Mouse (Mus musculus) heart, embryonic 13.5 days (tissue): ENCODE data around the gene Ccdc117. TPM values are rescaled to one million over a fixed set of nuclear protein-coding genes. Genes with fewer than 3 reads are reported as not detected.
A peak's percentile ranks its signal among the peaks of the same experiment; 100 is the strongest.
"Not testable (repeated sequence)": the region's sequence is repeated elsewhere in the genome, so short reads cannot be mapped to it uniquely, and the experiment has no call there.

Experiments used
- ATAC-seq: fragments of 200-750 bp; cut with Nextera tagmentation; 2 replicates; pipeline ENCODE4 v1.8.0; 2017; ENCODE audit warnings: moderate TSS enrichment; ENCODE audit not compliant: insufficient number of reproducible peaks, low FRiP score, low TSS enrichment; ENCODE audit errors: extremely low read depth
- H3K27ac ChIP-seq: fragments of 300-500 bp; sonication (generic); replicated peaks from 2 replicates; pipeline ENCODE4 v1.5.1; 2015; ENCODE audit warnings: moderate library complexity, mild to moderate bottlenecking, inconsistent platforms
- H3K27me3 ChIP-seq: fragments of 300-500 bp; sonication (generic); replicated peaks from 2 replicates; pipeline ENCODE4 v1.6.1; 2015; ENCODE audit warnings: mild to moderate bottlenecking, inconsistent platforms
- H3K36me3 ChIP-seq: fragments of 300-500 bp; sonication (generic); 2 replicates; pipeline ENCODE4 v1.6.1; 2015; ENCODE audit warnings: mild to moderate bottlenecking, inconsistent platforms
- H3K4me1 ChIP-seq: fragments of 300-500 bp; sonication (generic); 2 replicates; pipeline ENCODE4 v1.6.1; 2015; ENCODE audit warnings: inconsistent platforms
- H3K4me2 ChIP-seq: fragments of 300-500 bp; sonication (generic); 2 replicates; pipeline ENCODE4 v1.6.1; 2015; ENCODE audit warnings: inconsistent platforms, mild to moderate bottlenecking, moderate library complexity
- H3K4me3 ChIP-seq: fragments of 300-500 bp; sonication (generic); 2 replicates; pipeline ENCODE4 v1.5.1; 2015; ENCODE audit warnings: moderate library complexity, mild to moderate bottlenecking, inconsistent platforms
- H3K9ac ChIP-seq: fragments of 300-500 bp; sonication (generic); 2 replicates; pipeline ENCODE4 v1.6.1; 2015; ENCODE audit warnings: inconsistent platforms, mild to moderate bottlenecking, moderate library complexity
- H3K9me3 ChIP-seq: fragments of 300-500 bp; sonication (generic); 2 replicates; pipeline ENCODE4 v1.6.1; 2016; ENCODE audit warnings: inconsistent platforms
- WGBS: fragments of 180-500 bp; shearing (Covaris S2); methylation state at CpG from one replicate; pipeline ENCODE4 v1.1.7; 2015; ENCODE audit warnings: mixed read lengths; 5-methylcytosine and 5-hydroxymethylcytosine counted together
- polyA plus RNA-seq: library from polyadenylated mRNA; unstranded; fragments of >200 nt; fragmentation: Nextera tagmentation; extraction: Ambion mirVana; gene quantifications from 2 replicates; pipeline ENCODE4 v1.2.1, GENCODE M21; 2015

Ccdc117 gene
- polyA plus RNA-seq, 1 experiment from 2014 or later = 11.9 TPM

GRCm38 (mm10) chr11:5560273-5560672, 18.3 kb upstream of the Ccdc117 start:
- Histone ChIP-seq H3K9me3 (no peaks in the 10 kb centered on the region), H3K27ac (no peak overlapping the region), H3K4me3 (no peak overlapping the region), H3K27me3 (0 out of 2 replicates have a peak, but pooled peaks cover 3% of the 10 kb centered on the region), H3K4me2 (no peak overlapping the region), H3K9ac (no peak overlapping the region), H3K4me1 (0 out of 2 replicates have a peak, but pooled peaks cover 5% of the 10 kb centered on the region), H3K36me3 (no peaks in the 10 kb centered on the region)
- no peak for ATAC-seq
- 63% methylated on average over 3 of the region's 3 CpGs for whole genome bisulfite sequencing

- Histone ChIP-seq H3K27me3 (no peaks in the 10 kb centered on the region), H3K4me1 (no peaks in the 10 kb centered on the region), H3K9me3 (no peaks in the 10 kb centered on the region), H3K36me3 (no peaks in the 10 kb centered on the region), H3K4me2 (no peak overlapping the region), H3K9ac (no peak overlapping the region), H3K4me3 (no peak overlapping the region), H3K27ac (no peak overlapping the region)
- WGBS = 48% methylated on average over 1 of the region's 1 CpGs
- no peak for ATAC-seq
Measured at GRCm38 (mm10) chr11:5551931-5552330, 9.9 kb upstream of the Ccdc117 start.

GRCm38 (mm10) chr11:5551430-5551829, 9.4 kb upstream of the Ccdc117 start:
- H3K9ac ChIP-seq = no peak overlapping the region
- no peak overlapping the region for H3K4me3 ChIP-seq
- H3K27ac ChIP-seq = no peak overlapping the region
- no peak for ATAC-seq
- no peaks in the 10 kb centered on the region for H3K4me1 ChIP-seq
- H3K9me3 ChIP-seq = no peaks in the 10 kb centered on the region
- WGBS = 85% methylated on average over 5 of the region's 5 CpGs
- H3K36me3 ChIP-seq = no peaks in the 10 kb centered on the region
- no peak overlapping the region for H3K4me2 ChIP-seq
- no peaks in the 10 kb centered on the region for H3K27me3 ChIP-seq

GRCm38 (mm10) chr11:5546693-5547092, 4.7 kb upstream of the Ccdc117 start:
- Histone ChIP-seq H3K4me2 (no peak overlapping the region), H3K9me3 (no peaks in the 10 kb centered on the region), H3K27ac (no peak overlapping the region), H3K4me1 (peaks cover 4% of the 10 kb centered on the region), H3K4me3 (no peak overlapping the region), H3K9ac (no peak overlapping the region), H3K36me3 (no peaks in the 10 kb centered on the region), H3K27me3 (no peaks in the 10 kb centered on the region)
- 69% methylated on average over 3 of the region's 3 CpGs for WGBS
- ATAC-seq = no peak

- Histone ChIP-seq H3K27ac (no peak overlapping the region), H3K9ac (no peak overlapping the region), H3K36me3 (no peaks in the 10 kb centered on the region), H3K4me1 (peaks cover 12% of the 10 kb centered on the region), H3K9me3 (no peaks in the 10 kb centered on the region), H3K27me3 (no peaks in the 10 kb centered on the region), H3K4me3 (no peak overlapping the region), H3K4me2 (no peak overlapping the region)
- ATAC-seq = no peak
- WGBS = 74% methylated on average over 4 of the region's 4 CpGs
Measured at GRCm38 (mm10) chr11:5545457-5545856, 3.5 kb upstream of the Ccdc117 start.

- not testable (repeated sequence) for H3K9me3 ChIP-seq, H3K36me3 ChIP-seq, H3K27ac ChIP-seq, H3K27me3 ChIP-seq, H3K4me3 ChIP-seq, H3K9ac ChIP-seq, ATAC-seq, H3K4me2 ChIP-seq
- WGBS = 68% methylated on average over 1 of the region's 1 CpGs
- peaks cover 16% of the 10 kb centered on the region for H3K4me1 ChIP-seq
Measured at GRCm38 (mm10) chr11:5544709-5545108, 2.7 kb upstream of the Ccdc117 start.

GRCm38 (mm10) chr11:5543281-5543680, 1.3 kb upstream of the Ccdc117 start:
- peaks cover 13% of the 10 kb centered on the region for H3K36me3 ChIP-seq
- no peak for ATAC-seq
- 70% methylated on average over 1 of the region's 1 CpGs for WGBS
- no peak overlapping the region for H3K9ac ChIP-seq
- no peak overlapping the region for H3K4me3 ChIP-seq
- no peak overlapping the region for H3K4me2 ChIP-seq
- H3K27me3 ChIP-seq = no peaks in the 10 kb centered on the region
- H3K27ac ChIP-seq = no peak overlapping the region
- peaks cover 28% of the 10 kb centered on the region for H3K4me1 ChIP-seq
- H3K9me3 ChIP-seq = no peaks in the 10 kb centered on the region

- no peaks in the 10 kb centered on the region for H3K9me3 ChIP-seq
- peaks cover 29% of the 10 kb centered on the region for H3K4me1 ChIP-seq
Measured at GRCm38 (mm10) chr11:5542482-5543185, 647 bp upstream of the Ccdc117 start.

GRCm38 (mm10) chr11:5541230-5541798, 673 bp downstream of the Ccdc117 start:
- Histone ChIP-seq H3K36me3 (peaks cover 20% of the 10 kb centered on the region), H3K4me1 (peaks cover 29% of the 10 kb centered on the region), H3K9ac (peak overlapping the region; percentile 95), H3K9me3 (no peaks in the 10 kb centered on the region), H3K27me3 (no peaks in the 10 kb centered on the region), H3K27ac (peak overlapping the region; percentile 79), H3K4me3 (peak overlapping the region; percentile 77), H3K4me2 (peak overlapping the region; percentile 90)
- ATAC-seq = no peak
- WGBS = 2% methylated on average over 28 of the region's 28 CpGs

More at GRCm38 (mm10) chr11:5542482-5543185, 647 bp upstream of the Ccdc117 start:
- Histone ChIP-seq H3K9ac (peak overlapping the region; percentile 95; the same call in 1 of the 2 replicates), H3K4me3 (peak overlapping the region; percentile 77), H3K4me2 (peak overlapping the region; percentile 90), H3K36me3 (peaks cover 17% of the 10 kb centered on the region), H3K27me3 (no peaks in the 10 kb centered on the region), H3K27ac (peak overlapping the region; percentile 53)
- ATAC-seq = no peak
- 46% methylated on average over 5 of the region's 5 CpGs for WGBS

GRCm38 (mm10) chr11:5540331-5540730, 1.7 kb downstream of the Ccdc117 start:
- peak overlapping the region; percentile 90 for H3K4me2 ChIP-seq
- H3K36me3 ChIP-seq = peaks cover 20% of the 10 kb centered on the region
- H3K27ac ChIP-seq = no peak overlapping the region
- no peak for ATAC-seq
- peaks cover 29% of the 10 kb centered on the region for H3K4me1 ChIP-seq
- H3K4me3 ChIP-seq = peak overlapping the region; percentile 77
- 45% methylated on average over 4 of the region's 4 CpGs for WGBS
- H3K27me3 ChIP-seq = no peaks in the 10 kb centered on the region
- no peaks in the 10 kb centered on the region for H3K9me3 ChIP-seq
- peak overlapping the region; percentile 95 for H3K9ac ChIP-seq

GRCm38 (mm10) chr11:5537454-5537853, 4.5 kb downstream of the Ccdc117 start:
- ATAC-seq, H3K4me2 ChIP-seq, H3K27me3 ChIP-seq, H3K4me3 ChIP-seq, H3K9me3 ChIP-seq, H3K27ac ChIP-seq, H3K9ac ChIP-seq: not testable (repeated sequence)
- WGBS = 87% methylated on average over 4 of the region's 4 CpGs
- Histone ChIP-seq H3K4me1 (peaks cover 27% of the 10 kb centered on the region), H3K36me3 (peaks cover 49% of the 10 kb centered on the region)

GRCm38 (mm10) chr11:5533108-5533507, 8.9 kb downstream of the Ccdc117 start:
- Histone ChIP-seq H3K4me2 (no peak overlapping the region), H3K36me3 (peaks cover 76% of the 10 kb centered on the region)
- no peak for ATAC-seq

More at GRCm38 (mm10) chr11:5533108-5533507, 8.9 kb downstream of the Ccdc117 start:
- no peak overlapping the region for H3K27ac ChIP-seq
- H3K4me1 ChIP-seq = no peaks in the 10 kb centered on the region
- no peak overlapping the region for H3K4me3 ChIP-seq
- no peaks in the 10 kb centered on the region for H3K9me3 ChIP-seq
- no peaks in the 10 kb centered on the region for H3K27me3 ChIP-seq
- H3K9ac ChIP-seq = no peak overlapping the region
- WGBS = 75% methylated on average over 5 of the region's 5 CpGs
